Mouse (Mus musculus): ENCODE measurements around the gene Kif23. TPM values are rescaled to one million over a fixed set of nuclear protein-coding genes. Genes with fewer than 3 reads are reported as not detected.

Gene Kif23
- polyA plus RNA-seq, 1 experiment from 2014 or later: 85.1 TPM

DNA sequence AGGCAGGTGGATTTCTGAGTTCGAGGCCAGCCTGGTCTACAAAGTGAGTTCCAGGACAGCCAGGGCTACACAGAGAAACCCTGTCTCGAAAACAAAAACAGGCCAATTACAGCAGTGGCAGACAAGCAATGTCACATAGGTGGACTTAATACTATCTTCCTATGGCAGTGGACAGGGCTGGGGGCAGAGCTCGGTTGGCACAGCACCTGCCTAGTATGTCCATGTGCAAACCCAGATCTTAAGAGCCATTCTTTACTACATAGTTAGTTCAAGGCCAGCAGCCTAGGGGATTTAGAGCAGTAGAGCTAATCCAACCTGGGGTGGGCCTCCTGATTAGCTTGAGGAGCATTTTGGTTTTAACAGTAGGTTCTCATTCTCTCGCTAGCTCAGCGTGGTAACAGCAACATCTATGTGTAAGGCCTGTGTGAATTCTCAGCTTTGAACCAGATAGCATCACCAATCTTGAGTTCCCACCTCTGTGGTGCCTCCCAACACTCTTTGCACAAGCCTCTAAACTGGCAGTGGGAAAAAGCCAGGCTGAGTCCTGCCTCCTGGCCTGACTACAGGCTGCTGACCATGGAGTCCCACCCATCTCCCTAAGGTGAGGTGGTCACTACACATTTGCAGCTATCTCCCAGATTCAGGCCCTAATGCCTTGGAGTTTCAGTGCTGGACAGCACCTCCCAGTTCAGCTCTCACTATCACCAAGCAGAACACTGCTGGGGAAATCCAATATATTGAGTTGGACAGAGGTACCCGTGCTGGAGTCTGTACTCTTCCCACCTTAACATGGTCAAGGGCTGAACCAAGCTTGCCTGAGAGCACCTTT is 35.1 kb downstream of the Kif23 start:
- peak; percentile 51 for DNase-seq (ENCODE audit: low spot score)
- Histone ChIP-seq H3K27me3 (replicated peaks; ENCODE audit: control insufficient read depth, insufficient read depth, low read length) (no peaks in the 10 kb centered on the region), H3K4me2 (peak overlapping the region; percentile 81), H3K9ac (ENCODE audit: low read depth, low read length) (peak overlapping the region; percentile 99), H3K4me3 (ENCODE audit: low read depth, low read length) (peak overlapping the region; percentile 17; the same call in 1 of the 2 replicates), H3K4me1 (replicated peaks; ENCODE audit: control insufficient read depth, insufficient read depth, low read length) (peaks cover 23% of the 10 kb centered on the region), H3K27ac (ENCODE audit: low read depth, low read length) (peak overlapping the region; percentile 100), H3K9me3 (ENCODE audit: control insufficient read depth, low read length) (no peaks in the 10 kb centered on the region), H3K36me3 (ENCODE audit: control insufficient read depth, insufficient read depth, low read length) (peaks cover 23% of the 10 kb centered on the region)
- peak; percentile 11; the same call in 1 of the 2 replicates for ATAC-seq (replicated peaks; ENCODE audit: low FRiP score)
- WGBS: 31% methylated on average over 6 of the region's 6 CpGs

DNA sequence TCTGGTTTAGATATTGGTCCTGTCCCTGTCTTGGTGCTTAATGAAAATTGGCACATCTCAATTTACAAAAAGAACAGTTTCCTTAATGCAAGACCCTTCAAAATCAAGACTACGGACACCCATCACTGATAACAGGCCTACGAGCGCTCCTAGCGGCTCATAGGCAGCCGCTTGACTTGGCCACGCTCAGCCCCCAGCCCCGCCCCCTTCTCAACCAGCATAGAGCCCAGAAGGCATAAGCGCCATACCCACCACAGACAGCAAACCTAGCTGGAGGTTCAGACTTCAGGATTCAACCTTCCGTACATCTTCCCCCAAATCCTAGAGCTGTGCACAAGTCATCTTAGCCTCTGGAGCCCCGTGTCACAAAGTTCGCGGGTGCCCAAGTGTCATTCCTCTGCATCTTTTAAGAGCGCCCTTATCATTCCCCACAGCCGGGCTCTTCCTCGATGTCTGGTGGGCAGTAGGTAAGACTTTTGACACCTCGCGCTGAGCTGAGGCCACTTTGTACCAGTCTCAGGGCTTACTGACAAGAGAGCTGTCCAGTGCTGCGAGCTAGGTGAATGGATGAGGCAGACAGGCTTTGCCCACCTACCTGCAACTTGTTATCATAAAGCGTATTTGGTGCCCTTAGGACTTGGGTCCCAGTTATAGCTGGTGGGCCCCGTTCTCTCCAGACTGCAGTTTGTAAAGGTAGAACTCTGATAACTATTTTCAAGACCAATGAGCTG is 35.9 kb downstream of the Kif23 start:
- Histone ChIP-seq H3K27me3 (replicated peaks; ENCODE audit: control insufficient read depth, insufficient read depth, low read length) (no peaks in the 10 kb centered on the region), H3K27ac (ENCODE audit: low read depth, low read length) (0 out of 2 replicates have a peak overlapping the region, but pooled peaks have one; percentile 100), H3K4me2 (no peak overlapping the region), H3K4me1 (replicated peaks; ENCODE audit: control insufficient read depth, insufficient read depth, low read length) (peaks cover 19% of the 10 kb centered on the region), H3K36me3 (ENCODE audit: control insufficient read depth, insufficient read depth, low read length) (peaks cover 23% of the 10 kb centered on the region), H3K4me3 (ENCODE audit: low read depth, low read length) (no peak overlapping the region), H3K9me3 (ENCODE audit: control insufficient read depth, low read length) (no peaks in the 10 kb centered on the region), H3K9ac (ENCODE audit: low read depth, low read length) (no peak overlapping the region)
- WGBS: 23% methylated on average over 20 of the region's 20 CpGs
- peak; percentile 71 for DNase-seq (ENCODE audit: low spot score)
- peak; percentile 42 for ATAC-seq (replicated peaks; ENCODE audit: low FRiP score)

GRCm38 (mm10) chr9:61909633-61910032 is 36.9 kb downstream of the Kif23 start:
- Histone ChIP-seq H3K27me3 (replicated peaks; ENCODE audit: control insufficient read depth, insufficient read depth, low read length) (no peaks in the 10 kb centered on the region), H3K4me2 (no peak overlapping the region), H3K9me3 (ENCODE audit: control insufficient read depth, low read length) (no peaks in the 10 kb centered on the region), H3K4me1 (replicated peaks; ENCODE audit: control insufficient read depth, insufficient read depth, low read length) (peaks cover 19% of the 10 kb centered on the region), H3K4me3 (ENCODE audit: low read depth, low read length) (no peak overlapping the region), H3K9ac (ENCODE audit: low read depth, low read length) (no peak overlapping the region), H3K27ac (ENCODE audit: low read depth, low read length) (no peak overlapping the region), H3K36me3 (ENCODE audit: control insufficient read depth, insufficient read depth, low read length) (peaks cover 23% of the 10 kb centered on the region)
- WGBS: 68% methylated on average over 1 of the region's 1 CpGs
- DNase-seq (ENCODE audit: low spot score): no peak
- no peak for ATAC-seq (replicated peaks; ENCODE audit: low FRiP score)

DNA sequence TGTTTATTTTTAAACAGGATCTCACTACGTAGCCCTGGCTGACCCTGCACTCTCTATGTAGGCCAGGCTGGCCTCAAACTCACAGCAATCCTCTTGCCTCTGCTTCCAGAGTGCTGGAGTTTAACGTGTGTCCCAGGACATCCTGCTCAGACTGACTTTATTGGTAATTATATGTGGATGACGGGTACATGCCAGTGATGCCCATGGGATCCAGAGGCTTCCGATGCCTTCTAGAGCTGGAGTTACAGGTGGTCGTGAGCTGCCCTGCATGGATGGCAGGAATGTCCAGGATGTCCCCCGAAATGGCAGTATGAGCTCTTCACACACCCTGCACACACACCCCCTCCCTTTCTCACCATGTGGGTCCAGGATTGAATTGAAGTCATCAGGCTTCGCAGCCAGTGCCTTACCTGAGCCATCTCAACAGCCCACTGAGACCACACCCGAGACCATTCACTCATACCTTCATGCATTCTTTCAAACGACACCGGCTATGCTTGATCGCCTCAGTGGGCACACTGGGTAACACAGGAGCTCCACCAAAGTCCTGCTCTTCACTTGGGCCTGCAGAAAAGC is 37.7 kb downstream of the Kif23 start:
- Histone ChIP-seq H3K4me3 (ENCODE audit: low read depth, low read length) (no peak overlapping the region), H3K9ac (ENCODE audit: low read depth, low read length) (no peak overlapping the region), H3K4me2 (no peak overlapping the region), H3K27ac (ENCODE audit: low read depth, low read length) (no peak overlapping the region), H3K4me1 (replicated peaks; ENCODE audit: control insufficient read depth, insufficient read depth, low read length) (peaks cover 19% of the 10 kb centered on the region), H3K27me3 (replicated peaks; ENCODE audit: control insufficient read depth, insufficient read depth, low read length) (no peaks in the 10 kb centered on the region), H3K36me3 (ENCODE audit: control insufficient read depth, insufficient read depth, low read length) (peaks cover 23% of the 10 kb centered on the region), H3K9me3 (ENCODE audit: control insufficient read depth, low read length) (no peaks in the 10 kb centered on the region)
- 88% methylated on average over 11 of the region's 11 CpGs for WGBS
- no peak for ATAC-seq (replicated peaks; ENCODE audit: low FRiP score)
- DNase-seq (ENCODE audit: low spot score): no peak

GRCm38 (mm10) chr9:61908341-61908740 is 38.2 kb downstream of the Kif23 start:
- Histone ChIP-seq H3K4me3 (ENCODE audit: low read depth, low read length) (no peak overlapping the region), H3K27me3 (replicated peaks; ENCODE audit: control insufficient read depth, insufficient read depth, low read length) (no peaks in the 10 kb centered on the region), H3K4me2 (no peak overlapping the region), H3K9ac (ENCODE audit: low read depth, low read length) (no peak overlapping the region), H3K36me3 (ENCODE audit: control insufficient read depth, insufficient read depth, low read length) (peaks cover 20% of the 10 kb centered on the region), H3K4me1 (replicated peaks; ENCODE audit: control insufficient read depth, insufficient read depth, low read length) (peaks cover 19% of the 10 kb centered on the region), H3K9me3 (ENCODE audit: control insufficient read depth, low read length) (no peaks in the 10 kb centered on the region), H3K27ac (ENCODE audit: low read depth, low read length) (no peak overlapping the region)
- WGBS: 75% methylated on average over 3 of the region's 3 CpGs
- ATAC-seq (replicated peaks; ENCODE audit: low FRiP score): no peak
- DNase-seq (ENCODE audit: low spot score): no peak

- Histone ChIP-seq H3K4me3 (ENCODE audit: low read depth, low read length) (no peak overlapping the region), H3K4me2 (no peak overlapping the region), H3K27me3 (replicated peaks; ENCODE audit: control insufficient read depth, insufficient read depth, low read length) (peaks cover 3% of the 10 kb centered on the region; the same call in 1 of the 2 replicates), H3K4me1 (replicated peaks; ENCODE audit: control insufficient read depth, insufficient read depth, low read length) (peaks cover 18% of the 10 kb centered on the region), H3K36me3 (ENCODE audit: control insufficient read depth, insufficient read depth, low read length) (peaks cover 15% of the 10 kb centered on the region), H3K9ac (ENCODE audit: low read depth, low read length) (no peak overlapping the region), H3K27ac (ENCODE audit: low read depth, low read length) (no peak overlapping the region), H3K9me3 (ENCODE audit: control insufficient read depth, low read length) (no peaks in the 10 kb centered on the region)
- DNase-seq (ENCODE audit: low spot score) (no peak), ATAC-seq (replicated peaks; ENCODE audit: low FRiP score) (no peak)
- 60% methylated on average over 4 of the region's 4 CpGs for WGBS
These were observed 38.8 kb downstream of the Kif23 start for GRCm38 (mm10) chr9:61907621-61908295.

DNA sequence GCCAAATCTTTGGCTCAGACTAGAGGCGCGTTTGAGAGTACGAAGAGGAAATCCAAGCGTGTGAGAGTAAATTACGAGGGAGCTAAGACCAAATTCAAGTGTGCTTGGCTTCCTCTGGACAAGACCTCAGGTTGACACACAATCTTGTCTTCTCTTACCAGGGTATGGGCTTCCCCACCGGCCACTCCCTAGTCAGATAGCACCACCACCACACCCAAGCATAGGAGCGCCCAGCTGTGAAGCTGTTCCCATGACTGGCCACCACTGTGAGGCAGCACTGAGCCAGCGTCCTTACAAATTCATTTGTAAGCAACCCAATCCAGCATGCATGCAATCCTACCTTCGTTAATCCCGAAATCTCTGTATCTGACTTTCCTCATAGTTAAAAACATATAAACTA is 39.7 kb downstream of the Kif23 start:
- no peak; the same call in 1 of the 2 replicates for ATAC-seq (replicated peaks; ENCODE audit: low FRiP score)
- Histone ChIP-seq H3K36me3 (ENCODE audit: control insufficient read depth, insufficient read depth, low read length) (peaks cover 6% of the 10 kb centered on the region; the same call in 1 of the 2 replicates), H3K27ac (ENCODE audit: low read depth, low read length) (no peak overlapping the region), H3K4me2 (no peak overlapping the region), H3K4me3 (ENCODE audit: low read depth, low read length) (no peak overlapping the region), H3K4me1 (replicated peaks; ENCODE audit: control insufficient read depth, insufficient read depth, low read length) (peaks cover 11% of the 10 kb centered on the region), H3K9ac (ENCODE audit: low read depth, low read length) (no peak overlapping the region), H3K9me3 (ENCODE audit: control insufficient read depth, low read length) (no peaks in the 10 kb centered on the region), H3K27me3 (replicated peaks; ENCODE audit: control insufficient read depth, insufficient read depth, low read length) (peaks cover 7% of the 10 kb centered on the region; the same call in 1 of the 2 replicates)
- peak; percentile 54 for DNase-seq (ENCODE audit: low spot score)
- WGBS: 59% methylated on average over 10 of the region's 10 CpGs

DNA sequence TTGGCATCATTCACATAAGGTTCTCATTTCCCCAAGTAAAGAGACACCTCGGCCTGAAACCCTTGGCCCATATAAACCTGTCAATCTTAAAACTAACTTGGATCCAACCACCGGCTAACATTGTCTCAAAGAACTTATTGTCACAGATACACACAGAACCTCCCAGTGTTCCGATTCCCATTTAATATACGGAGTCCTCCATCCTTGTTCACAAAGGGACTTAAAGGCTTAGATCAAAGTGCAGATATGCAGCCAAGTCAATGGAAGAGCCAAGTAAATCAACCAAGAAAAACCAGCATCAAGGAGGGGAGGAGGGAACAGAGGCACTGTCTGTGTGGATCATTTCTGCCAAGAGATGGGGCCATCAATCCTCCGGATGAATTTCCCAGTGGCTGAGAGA is 41.0 kb downstream of the Kif23 start:
- Histone ChIP-seq H3K9ac (ENCODE audit: low read depth, low read length) (no peak overlapping the region), H3K4me1 (replicated peaks; ENCODE audit: control insufficient read depth, insufficient read depth, low read length) (peaks cover 4% of the 10 kb centered on the region; the same call in 1 of the 2 replicates), H3K27me3 (replicated peaks; ENCODE audit: control insufficient read depth, insufficient read depth, low read length) (peaks cover 7% of the 10 kb centered on the region; the same call in 1 of the 2 replicates), H3K9me3 (ENCODE audit: control insufficient read depth, low read length) (no peaks in the 10 kb centered on the region), H3K27ac (ENCODE audit: low read depth, low read length) (no peak overlapping the region), H3K4me3 (ENCODE audit: low read depth, low read length) (no peak overlapping the region), H3K36me3 (ENCODE audit: control insufficient read depth, insufficient read depth, low read length) (0 out of 2 replicates have a peak, but pooled peaks cover 3% of the 10 kb centered on the region), H3K4me2 (no peak overlapping the region)
- 86% methylated on average over 5 of the region's 5 CpGs for WGBS
- DNase-seq (ENCODE audit: low spot score) (no peak), ATAC-seq (replicated peaks; ENCODE audit: low FRiP score) (no peak)
